Mouse (Mus musculus): ENCODE results near the gene Abhd17b. TPM values are rescaled to one million over a fixed set of nuclear protein-coding genes. Genes with fewer than 3 reads are reported as not detected.

Abhd17b gene
- polyA plus RNA-seq, 1 experiment from 2014 or later, result 34.5 TPM

GRCm38 (mm10) chr19:21629501-21629900 is 23.5 kb upstream of the Abhd17b start:
- Histone ChIP-seq H3K36me3 (no peaks in the 10 kb centered on the region), H3K27ac (no peak overlapping the region), H3K9me3 (no peaks in the 10 kb centered on the region), H3K27me3 (ENCODE audit: insufficient read depth, poor library complexity, severe bottlenecking) (no peaks in the 10 kb centered on the region), H3K4me3 (no peak overlapping the region), H3K4me1 (replicated peaks) (peaks cover 12% of the 10 kb centered on the region)
- no peak for DNase-seq (ENCODE audit: low spot score)
- 75% methylated on average over 1 of the region's 1 CpGs for WGBS

GRCm38 (mm10) chr19:21630656-21631331 is 22.2 kb upstream of the Abhd17b start:
- H3K36me3 ChIP-seq, result no peaks in the 10 kb centered on the region
- WGBS, result 79% methylated on average over 14 of the region's 14 CpGs
- DNase-seq (ENCODE audit: low spot score), result no peak
- no peaks in the 10 kb centered on the region for H3K27me3 ChIP-seq (ENCODE audit: insufficient read depth, poor library complexity, severe bottlenecking)
- no peak overlapping the region for H3K27ac ChIP-seq
- peaks cover 12% of the 10 kb centered on the region for H3K4me1 ChIP-seq (replicated peaks)
- no peaks in the 10 kb centered on the region for H3K9me3 ChIP-seq
- H3K4me3 ChIP-seq, result no peak overlapping the region

DNA sequence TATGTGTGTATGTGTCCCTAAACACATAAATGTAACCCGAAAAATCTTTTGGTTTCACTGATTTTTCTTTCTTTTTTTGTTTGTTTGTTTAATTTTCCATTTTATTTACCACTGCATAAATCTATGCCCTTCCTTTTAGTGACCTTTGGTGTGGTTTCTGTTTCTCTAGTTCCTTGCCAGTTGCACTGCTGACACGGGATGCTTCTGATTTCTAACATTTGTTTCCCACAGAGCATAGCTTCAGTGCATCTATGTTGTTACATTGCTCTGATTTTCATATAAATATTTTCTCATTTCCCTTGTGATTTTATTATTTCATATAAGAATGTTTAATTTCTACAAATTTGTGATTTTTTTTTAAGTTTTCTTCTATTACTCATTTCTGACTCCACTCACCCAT is 17.6 kb upstream of the Abhd17b start:
- Histone ChIP-seq H3K9me3 (no peaks in the 10 kb centered on the region), H3K4me1 (replicated peaks) (peaks cover 4% of the 10 kb centered on the region; the same call in 1 of the 2 replicates), H3K4me3 (no peak overlapping the region), H3K36me3 (0 out of 2 replicates have a peak, but pooled peaks cover 3% of the 10 kb centered on the region), H3K27me3 (ENCODE audit: insufficient read depth, poor library complexity, severe bottlenecking) (no peaks in the 10 kb centered on the region), H3K27ac (no peak overlapping the region)
- DNase-seq (ENCODE audit: low spot score), result no peak
- 91% methylated on average over 2 of the region's 2 CpGs for WGBS

- Histone ChIP-seq H3K4me3 (no peak overlapping the region), H3K36me3 (0 out of 2 replicates have a peak, but pooled peaks cover 3% of the 10 kb centered on the region), H3K27ac (no peak overlapping the region), H3K4me1 (replicated peaks) (no peaks in the 10 kb centered on the region), H3K9me3 (no peaks in the 10 kb centered on the region), H3K27me3 (ENCODE audit: insufficient read depth, poor library complexity, severe bottlenecking) (no peaks in the 10 kb centered on the region)
- 87% methylated on average over 3 of the region's 3 CpGs for WGBS
- no peak for DNase-seq (ENCODE audit: low spot score)
Measured at GRCm38 (mm10) chr19:21636907-21637306, 16.1 kb upstream of the Abhd17b start.

GRCm38 (mm10) chr19:21637672-21638071 is 15.3 kb upstream of the Abhd17b start:
- no peak for DNase-seq (ENCODE audit: low spot score)
- Histone ChIP-seq H3K4me3 (no peak overlapping the region), H3K27me3 (ENCODE audit: insufficient read depth, poor library complexity, severe bottlenecking) (no peaks in the 10 kb centered on the region), H3K36me3 (0 out of 2 replicates have a peak, but pooled peaks cover 3% of the 10 kb centered on the region), H3K4me1 (replicated peaks) (no peaks in the 10 kb centered on the region), H3K9me3 (no peaks in the 10 kb centered on the region), H3K27ac (no peak overlapping the region)
- 94% methylated on average over 7 of the region's 7 CpGs for WGBS

DNA sequence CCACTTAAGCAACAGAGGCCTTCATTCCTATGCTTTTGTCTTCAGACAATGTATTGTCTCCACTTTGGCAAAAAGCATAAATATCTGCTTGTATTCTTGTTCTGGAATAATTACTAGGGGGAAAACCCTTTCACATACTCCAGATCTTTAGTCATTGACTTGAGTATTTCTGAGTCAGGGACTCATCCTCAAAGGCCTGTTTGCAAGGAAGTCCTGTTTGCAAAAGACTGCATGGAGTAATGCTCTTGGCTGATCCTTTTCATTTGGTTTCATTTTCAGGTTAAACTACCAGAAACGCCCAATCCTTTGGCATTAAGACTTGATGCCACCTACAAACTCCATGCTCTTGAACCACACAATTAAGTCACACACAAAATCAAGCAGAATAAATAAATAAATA is 9.1 kb upstream of the Abhd17b start:
- DNase-seq (ENCODE audit: low spot score), result no peak
- no peak overlapping the region for H3K27ac ChIP-seq
- H3K27me3 ChIP-seq (ENCODE audit: insufficient read depth, poor library complexity, severe bottlenecking), result no peaks in the 10 kb centered on the region
- H3K4me1 ChIP-seq (replicated peaks), result no peaks in the 10 kb centered on the region
- H3K4me3 ChIP-seq, result no peak overlapping the region
- 89% methylated on average over 1 of the region's 1 CpGs for WGBS
- no peaks in the 10 kb centered on the region for H3K9me3 ChIP-seq
- H3K36me3 ChIP-seq, result no peaks in the 10 kb centered on the region

DNA sequence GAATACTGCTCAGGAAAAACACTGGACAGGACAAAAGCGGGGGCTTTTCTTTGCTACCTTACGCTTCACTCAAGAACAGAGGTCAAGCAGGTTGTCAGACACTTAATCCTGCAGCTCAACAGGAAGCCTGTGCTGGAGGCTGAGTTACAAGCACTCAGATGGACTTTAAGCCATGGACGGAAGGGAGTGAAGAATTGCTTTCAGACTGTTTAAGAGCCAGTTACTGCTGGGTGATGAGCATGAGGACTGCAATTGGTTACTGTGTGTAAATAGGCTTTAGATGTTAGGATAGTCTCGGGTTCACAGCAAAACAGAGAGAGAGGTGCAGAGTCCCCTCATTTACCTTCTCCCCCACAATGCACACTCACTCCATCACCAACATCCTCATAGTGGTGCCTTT is 7.7 kb upstream of the Abhd17b start:
- DNase-seq (ENCODE audit: low spot score), result no peak
- 81% methylated on average over 4 of the region's 4 CpGs for WGBS
- H3K36me3 ChIP-seq, result no peaks in the 10 kb centered on the region
- no peaks in the 10 kb centered on the region for H3K9me3 ChIP-seq
- no peaks in the 10 kb centered on the region for H3K27me3 ChIP-seq (ENCODE audit: insufficient read depth, poor library complexity, severe bottlenecking)
- no peak overlapping the region for H3K4me3 ChIP-seq
- no peak overlapping the region for H3K27ac ChIP-seq
- no peaks in the 10 kb centered on the region for H3K4me1 ChIP-seq (replicated peaks)

GRCm38 (mm10) chr19:21646142-21646541 is 6.8 kb upstream of the Abhd17b start:
- H3K9me3 ChIP-seq, result no peaks in the 10 kb centered on the region
- no peaks in the 10 kb centered on the region for H3K27me3 ChIP-seq (ENCODE audit: insufficient read depth, poor library complexity, severe bottlenecking)
- DNase-seq (ENCODE audit: low spot score), result no peak
- H3K4me1 ChIP-seq (replicated peaks), result peaks cover 2% of the 10 kb centered on the region; the same call in 1 of the 2 replicates
- H3K4me3 ChIP-seq, result no peak overlapping the region
- WGBS, result 80% methylated on average over 6 of the region's 6 CpGs
- no peaks in the 10 kb centered on the region for H3K36me3 ChIP-seq
- no peak overlapping the region for H3K27ac ChIP-seq

- no peaks in the 10 kb centered on the region for H3K9me3 ChIP-seq
- 54% methylated on average over 6 of the region's 6 CpGs for WGBS
- H3K27ac ChIP-seq, result peak overlapping the region; percentile 99; the same call in 1 of the 2 replicates
- no peaks in the 10 kb centered on the region for H3K27me3 ChIP-seq (ENCODE audit: insufficient read depth, poor library complexity, severe bottlenecking)
- H3K4me3 ChIP-seq, result peak overlapping the region; percentile 93
- H3K4me1 ChIP-seq (replicated peaks), result peaks cover 21% of the 10 kb centered on the region
- 0 out of 2 replicates have a peak, but pooled peaks cover 3% of the 10 kb centered on the region for H3K36me3 ChIP-seq
- DNase-seq (ENCODE audit: low spot score), result no peak
Measured at GRCm38 (mm10) chr19:21651664-21652063, 1.3 kb upstream of the Abhd17b start.

DNA sequence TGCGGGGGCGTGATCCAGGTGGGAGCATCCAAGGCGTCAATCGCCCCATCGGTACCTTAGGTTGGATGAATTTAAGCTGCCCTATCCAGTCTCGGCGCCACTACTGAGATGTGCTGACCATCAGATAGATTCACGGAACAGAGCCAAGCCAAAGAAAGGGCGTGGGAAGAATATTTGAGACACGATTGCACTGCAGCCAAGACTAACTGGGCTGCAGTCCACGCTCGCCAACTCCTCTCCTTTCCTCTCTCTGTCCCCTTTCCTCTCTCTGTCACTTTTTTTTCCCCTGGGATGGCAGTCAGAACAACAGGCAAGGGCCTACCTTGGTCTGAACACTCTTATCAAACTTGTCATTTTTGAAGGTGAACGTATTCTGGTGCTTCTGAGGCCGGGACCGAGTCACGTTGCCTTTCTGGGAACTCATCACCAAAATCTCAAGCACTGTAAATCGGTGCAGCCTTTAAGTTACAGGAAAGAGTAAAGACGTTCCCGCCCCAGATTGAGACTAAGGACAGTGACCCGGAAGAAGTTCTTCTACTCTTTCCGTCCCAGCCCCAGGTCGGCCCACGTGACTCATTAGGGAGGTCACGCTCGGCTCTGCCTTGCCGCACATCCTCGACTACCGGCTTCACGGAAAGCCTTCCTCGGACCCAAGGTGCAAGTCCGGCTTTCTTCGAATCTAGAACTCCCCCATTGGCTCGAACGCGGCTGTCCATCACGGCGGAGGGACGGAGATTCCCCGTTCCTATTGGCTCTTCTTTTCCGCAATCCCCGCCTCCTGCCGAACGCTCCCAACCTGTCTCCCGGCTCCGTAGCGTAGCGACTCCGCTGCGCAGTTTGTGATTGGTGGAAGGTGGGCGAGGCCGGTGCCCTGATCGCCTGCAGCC is 457 bp upstream of the Abhd17b start, which contains the start of gene 1110059E24Rik:
TSS of gene 1110059E24Rik (minus strand) at position 692 of the 887 bp plus-strand sequence.
- WGBS, result 5% methylated on average over 52 of the region's 52 CpGs
- H3K4me1 ChIP-seq (replicated peaks), result peaks cover 21% of the 10 kb centered on the region

DNA sequence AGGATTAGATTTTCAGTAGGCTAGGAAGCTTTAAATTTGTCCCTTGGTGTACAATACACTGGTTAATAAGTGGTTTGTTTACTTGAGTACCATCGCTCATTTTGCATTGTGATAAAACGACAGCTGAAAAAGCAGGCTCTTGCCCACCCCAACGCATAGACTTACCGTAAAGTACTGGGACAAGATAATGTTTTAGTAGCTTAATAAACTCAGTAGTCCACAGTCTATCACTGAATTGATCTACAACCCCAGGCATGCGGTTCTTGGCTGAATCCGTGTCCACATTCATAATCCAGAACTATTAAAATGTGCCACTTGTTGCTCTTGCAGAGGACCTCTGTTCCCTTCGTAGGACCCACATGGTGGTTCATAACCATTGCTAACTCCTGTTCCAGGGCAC is 1.8 kb downstream of the Abhd17b start:
- WGBS, result 82% methylated on average over 7 of the region's 7 CpGs
- 0 out of 2 replicates have a peak, but pooled peaks cover 6% of the 10 kb centered on the region for H3K36me3 ChIP-seq
- H3K27ac ChIP-seq, result no peak overlapping the region
- peaks cover 21% of the 10 kb centered on the region for H3K4me1 ChIP-seq (replicated peaks)
- no peak for DNase-seq (ENCODE audit: low spot score)
- H3K4me3 ChIP-seq, result peak overlapping the region; percentile 93
- no peaks in the 10 kb centered on the region for H3K27me3 ChIP-seq (ENCODE audit: insufficient read depth, poor library complexity, severe bottlenecking)
- no peaks in the 10 kb centered on the region for H3K9me3 ChIP-seq

More for the DNA sequence above, 457 bp upstream of the Abhd17b start, which contains the start of gene 1110059E24Rik:
- Histone ChIP-seq H3K9me3 (no peaks in the 10 kb centered on the region), H3K27ac (peak within 1 kb of the TSS; percentile 99), H3K27me3 (ENCODE audit: insufficient read depth, poor library complexity, severe bottlenecking) (no peaks in the 10 kb centered on the region), H3K36me3 (0 out of 2 replicates have a peak, but pooled peaks cover 6% of the 10 kb centered on the region), H3K4me3 (peak within 1 kb of the TSS; percentile 93)
- peak; percentile 97 for DNase-seq (ENCODE audit: low spot score)

DNA sequence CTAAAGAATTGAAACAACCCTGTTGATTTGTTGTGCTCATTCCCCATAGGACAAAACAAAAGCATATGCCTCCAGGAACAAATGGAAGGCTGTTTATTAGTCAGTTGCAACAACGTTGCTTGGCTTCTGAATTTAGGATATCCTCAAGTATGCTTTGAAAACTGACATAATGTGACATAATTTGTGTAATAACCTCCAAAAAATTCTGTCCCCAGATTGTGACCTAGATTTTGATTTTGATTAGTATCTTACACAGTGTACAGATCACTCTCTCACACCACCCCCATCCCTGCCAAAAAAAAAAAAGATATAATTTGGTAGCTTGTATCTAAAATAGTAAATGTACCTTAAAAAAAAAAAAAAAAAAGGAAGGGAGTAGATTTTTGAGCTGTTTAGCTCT is 7.7 kb downstream of the Abhd17b start:
- no peaks in the 10 kb centered on the region for H3K9me3 ChIP-seq
- WGBS, result 91% methylated on average over 1 of the region's 1 CpGs
- no peak overlapping the region for H3K27ac ChIP-seq
- no peaks in the 10 kb centered on the region for H3K4me1 ChIP-seq (replicated peaks)
- H3K4me3 ChIP-seq, result no peak overlapping the region
- no peak for DNase-seq (ENCODE audit: low spot score)
- 0 out of 2 replicates have a peak, but pooled peaks cover 6% of the 10 kb centered on the region for H3K36me3 ChIP-seq
- no peaks in the 10 kb centered on the region for H3K27me3 ChIP-seq (ENCODE audit: insufficient read depth, poor library complexity, severe bottlenecking)

All from hindbrain, embryonic 10.5 days (tissue).